Mouse (Mus musculus): ENCODE measurements at regions not wholly inside any gene's neighbourhood (a gene's known extent, or its start where the extent isn't known, plus 50 kb on each side); places are given as distances from the start of the nearest gene placed in this dataset.
"Not testable (repeated sequence)": the region's sequence is repeated elsewhere in the genome, so short reads cannot be mapped to it uniquely, and the experiment has no call there.

DNA sequence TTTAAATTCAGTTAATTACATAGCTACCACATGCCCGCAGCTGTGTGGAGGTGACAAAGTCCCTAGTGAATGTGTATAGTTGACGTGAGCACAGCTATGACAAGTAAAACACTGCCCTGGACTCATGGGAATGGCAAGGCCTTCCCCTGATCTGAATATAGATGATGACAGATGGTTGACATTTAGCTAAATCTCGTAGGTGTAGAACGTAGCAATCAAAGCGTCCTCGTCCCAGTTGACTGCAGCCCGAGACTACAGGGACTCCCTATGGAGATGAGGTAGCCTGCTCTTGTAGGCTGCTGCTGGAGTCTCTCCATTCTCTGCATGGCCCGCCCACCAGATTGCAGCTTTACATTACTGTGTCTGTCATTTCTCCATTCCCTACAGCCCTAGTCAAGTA is 107.0 kb upstream of the Slc1a3 start:
- Histone ChIP-seq H3K27me3 (no peaks in the 10 kb centered on the region), H3K9me3 (no peaks in the 10 kb centered on the region), H3K4me2 (replicated peaks) (no peak overlapping the region), H3K36me3 (no peaks in the 10 kb centered on the region), H3K4me1 (peaks cover 26% of the 10 kb centered on the region; the same call in 1 of the 2 replicates), H3K27ac (replicated peaks) (no peak overlapping the region), H3K4me3 (no peak overlapping the region), H3K9ac (replicated peaks) (no peak overlapping the region)
- no peak for ATAC-seq (replicated peaks)
- WGBS = 67% methylated on average over 8 of the region's 8 CpGs

DNA sequence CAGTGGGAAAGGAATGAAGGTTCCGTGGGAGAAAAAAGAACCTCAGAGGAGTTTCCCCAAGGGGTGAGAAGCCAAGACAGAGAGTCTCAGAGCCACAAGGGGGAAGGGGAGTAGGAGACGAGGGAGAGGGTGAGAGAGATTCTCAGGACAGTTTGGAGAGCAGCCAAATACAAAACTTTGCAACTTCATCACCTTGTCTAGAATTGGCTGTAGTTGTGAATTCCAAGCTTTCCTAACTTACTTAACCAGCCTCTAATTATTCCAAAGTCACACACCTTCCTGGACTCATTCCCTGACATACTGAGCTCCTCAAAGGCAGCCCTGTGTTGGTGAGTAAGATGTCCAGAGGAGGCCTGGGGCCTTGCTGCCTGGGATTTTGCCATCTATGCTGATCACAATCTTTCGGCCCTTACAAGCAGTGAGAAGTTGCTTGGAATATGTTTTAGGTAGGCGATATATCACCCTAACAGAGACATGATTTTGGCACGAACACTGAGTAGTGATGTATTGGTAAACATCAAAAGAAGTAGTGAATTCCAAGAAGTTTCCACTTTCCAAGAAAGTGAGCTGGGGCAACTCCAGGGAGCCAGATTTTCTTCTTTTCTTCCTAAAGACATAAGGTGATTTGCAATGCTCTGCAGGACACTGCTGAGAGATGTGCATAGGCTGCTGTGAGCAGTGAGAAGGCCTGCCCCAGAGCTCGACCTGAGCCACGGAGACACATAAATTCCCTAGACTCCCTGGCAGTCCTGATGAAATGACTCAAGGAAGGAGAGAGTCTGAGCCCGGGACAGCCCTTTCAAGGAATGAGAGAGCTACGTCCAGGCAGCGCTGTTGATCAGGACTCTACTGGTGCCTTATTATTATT is 106.2 kb upstream of the Slc1a3 start:
- 52% methylated on average over 10 of the region's 10 CpGs for WGBS

DNA sequence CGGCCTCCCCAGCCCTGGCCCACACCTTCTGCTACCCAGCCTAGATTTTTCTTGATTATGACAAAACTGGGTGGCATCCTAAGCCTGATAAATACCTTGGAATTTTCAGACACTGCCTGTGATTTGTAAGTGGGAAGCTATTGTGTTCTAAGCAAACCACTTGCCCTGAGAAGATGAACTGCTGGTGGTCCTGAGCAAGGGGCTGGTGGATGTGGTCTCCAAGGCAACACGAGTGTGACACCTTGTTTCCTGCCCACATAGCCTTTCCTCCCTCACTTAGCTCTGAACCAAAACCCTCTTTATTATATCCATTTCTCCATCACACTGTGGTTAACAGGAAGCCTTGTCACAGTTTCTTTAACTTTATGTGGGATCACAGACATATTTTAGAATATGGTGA is 105.4 kb upstream of the Slc1a3 start:
- H3K9ac ChIP-seq (replicated peaks) = no peak overlapping the region
- ATAC-seq (replicated peaks) = no peak; the same call in 1 of the 2 replicates
- no peak overlapping the region for H3K4me3 ChIP-seq
- H3K9me3 ChIP-seq = no peaks in the 10 kb centered on the region
- H3K4me1 ChIP-seq = peaks cover 26% of the 10 kb centered on the region; the same call in 1 of the 2 replicates
- H3K27me3 ChIP-seq = no peaks in the 10 kb centered on the region
- WGBS = 13% methylated on average over 2 of the region's 2 CpGs
- H3K36me3 ChIP-seq = no peaks in the 10 kb centered on the region
- H3K4me2 ChIP-seq (replicated peaks) = no peak overlapping the region
- H3K27ac ChIP-seq (replicated peaks) = peak overlapping the region; percentile 69

More for the DNA sequence above, 106.2 kb upstream of the Slc1a3 start:
- Histone ChIP-seq H3K9me3 (no peaks in the 10 kb centered on the region), H3K27me3 (no peaks in the 10 kb centered on the region), H3K4me3 (no peak overlapping the region), H3K9ac (replicated peaks) (no peak overlapping the region), H3K4me2 (replicated peaks) (no peak overlapping the region), H3K27ac (replicated peaks) (peak overlapping the region; percentile 69), H3K36me3 (no peaks in the 10 kb centered on the region), H3K4me1 (peaks cover 26% of the 10 kb centered on the region; the same call in 1 of the 2 replicates)
- ATAC-seq (replicated peaks) = peak; percentile 63; the same call in 1 of the 2 replicates

DNA sequence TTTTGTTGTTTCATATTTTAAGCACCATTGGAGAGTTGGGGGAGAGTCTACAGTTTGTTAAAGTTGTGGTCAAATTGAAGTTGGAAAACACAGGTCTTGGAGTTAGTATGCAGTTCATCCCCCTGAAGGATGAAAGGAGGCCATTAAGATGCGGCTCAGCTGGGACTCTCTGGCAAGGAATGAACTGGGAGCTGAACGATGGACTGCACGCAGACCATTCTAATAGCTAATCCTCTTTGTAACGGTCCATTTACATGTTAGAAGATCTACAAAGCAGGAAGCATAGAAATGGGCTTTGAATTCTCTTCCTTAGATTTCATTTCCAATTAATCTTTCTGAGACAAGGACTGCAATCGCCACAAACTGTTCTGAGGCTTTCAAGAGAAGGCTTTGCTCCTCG is 104.7 kb upstream of the Slc1a3 start:
- no peak overlapping the region for H3K4me2 ChIP-seq (replicated peaks)
- 5% methylated on average over 6 of the region's 6 CpGs for WGBS
- H3K9me3 ChIP-seq = no peaks in the 10 kb centered on the region
- ATAC-seq (replicated peaks) = peak; percentile 79
- no peak overlapping the region for H3K9ac ChIP-seq (replicated peaks)
- H3K4me1 ChIP-seq = peaks cover 26% of the 10 kb centered on the region; the same call in 1 of the 2 replicates
- peak overlapping the region; percentile 69; the same call in 1 of the 2 replicates for H3K27ac ChIP-seq (replicated peaks)
- no peak overlapping the region for H3K4me3 ChIP-seq
- no peaks in the 10 kb centered on the region for H3K27me3 ChIP-seq
- no peaks in the 10 kb centered on the region for H3K36me3 ChIP-seq

DNA sequence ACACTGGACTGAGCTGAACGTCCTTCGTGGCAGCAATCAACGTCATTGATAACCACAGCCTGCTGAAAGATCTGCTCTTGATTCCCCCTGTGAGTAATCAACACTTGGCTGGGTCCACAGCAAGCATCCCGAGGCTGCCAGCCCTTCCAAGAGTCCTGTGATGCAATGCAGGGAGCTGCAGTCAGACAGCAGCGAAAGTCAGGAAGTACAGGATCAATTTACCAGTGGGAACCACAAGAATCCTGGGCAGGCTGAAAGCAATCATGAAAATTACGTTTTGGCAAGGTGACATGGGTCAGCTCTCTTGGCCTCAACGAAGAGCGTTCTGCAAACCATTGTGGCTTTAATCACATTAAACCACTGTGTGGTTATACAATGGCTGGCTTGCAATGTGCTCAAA is 95.8 kb upstream of the Slc1a3 start:
- WGBS = 65% methylated on average over 8 of the region's 8 CpGs
- Histone ChIP-seq H3K4me3 (no peak overlapping the region), H3K27ac (replicated peaks) (no peak overlapping the region), H3K27me3 (no peaks in the 10 kb centered on the region), H3K9ac (replicated peaks) (no peak overlapping the region), H3K4me2 (replicated peaks) (no peak overlapping the region), H3K4me1 (no peaks in the 10 kb centered on the region), H3K9me3 (no peaks in the 10 kb centered on the region), H3K36me3 (no peaks in the 10 kb centered on the region)
- ATAC-seq (replicated peaks) = no peak

DNA sequence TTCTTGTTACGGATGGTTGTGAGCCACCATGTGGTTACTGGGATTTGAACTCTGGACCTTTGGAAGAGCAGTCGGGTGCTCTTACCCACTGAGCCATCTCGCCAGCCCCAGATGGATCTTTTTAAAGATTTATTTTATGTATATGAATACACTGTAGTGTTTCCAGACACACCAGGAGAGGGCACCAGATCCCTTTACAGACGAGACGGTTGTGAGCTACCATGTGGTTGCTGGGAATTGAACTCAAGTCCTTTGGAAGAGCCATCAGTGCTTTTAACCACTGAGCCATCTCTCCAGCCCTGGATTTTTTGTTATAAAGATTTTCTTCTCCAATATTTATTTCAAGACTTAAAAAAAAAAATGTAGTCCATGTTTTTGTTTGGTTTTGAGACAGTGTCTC is 95.0 kb upstream of the Slc1a3 start:
- H3K4me1 ChIP-seq; H3K4me2 ChIP-seq (replicated peaks); H3K9ac ChIP-seq (replicated peaks); H3K27ac ChIP-seq (replicated peaks); H3K4me3 ChIP-seq; H3K27me3 ChIP-seq; H3K36me3 ChIP-seq; ATAC-seq (replicated peaks); H3K9me3 ChIP-seq: not testable (repeated sequence)
- 98% methylated on average over 5 of the region's 5 CpGs for WGBS

DNA sequence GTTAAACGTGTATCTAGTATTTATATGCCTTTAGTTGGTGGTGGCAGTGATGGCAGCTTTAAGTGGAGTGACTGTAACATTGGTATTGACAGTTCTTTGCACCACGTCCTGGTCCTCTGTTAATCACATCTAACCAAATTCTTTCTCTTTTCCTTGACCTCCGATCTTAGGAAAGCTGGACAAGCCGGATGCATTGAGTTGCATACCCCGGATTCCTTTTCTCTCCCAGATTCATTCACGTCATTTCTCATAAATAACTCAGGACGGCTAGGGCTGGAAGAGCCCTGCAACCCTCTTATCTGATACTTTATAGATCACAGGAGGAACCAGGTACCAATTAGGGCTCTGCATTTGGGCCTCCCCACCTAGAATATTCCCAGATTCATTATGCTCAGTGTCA is 91.5 kb upstream of the Slc1a3 start:
- Histone ChIP-seq H3K27me3 (no peaks in the 10 kb centered on the region), H3K9me3 (no peaks in the 10 kb centered on the region), H3K36me3 (no peaks in the 10 kb centered on the region), H3K4me2 (replicated peaks) (no peak overlapping the region), H3K9ac (replicated peaks) (no peak overlapping the region), H3K27ac (replicated peaks) (no peak overlapping the region), H3K4me1 (no peaks in the 10 kb centered on the region), H3K4me3 (no peak overlapping the region)
- ATAC-seq (replicated peaks) = no peak
- WGBS = 80% methylated on average over 7 of the region's 7 CpGs

DNA sequence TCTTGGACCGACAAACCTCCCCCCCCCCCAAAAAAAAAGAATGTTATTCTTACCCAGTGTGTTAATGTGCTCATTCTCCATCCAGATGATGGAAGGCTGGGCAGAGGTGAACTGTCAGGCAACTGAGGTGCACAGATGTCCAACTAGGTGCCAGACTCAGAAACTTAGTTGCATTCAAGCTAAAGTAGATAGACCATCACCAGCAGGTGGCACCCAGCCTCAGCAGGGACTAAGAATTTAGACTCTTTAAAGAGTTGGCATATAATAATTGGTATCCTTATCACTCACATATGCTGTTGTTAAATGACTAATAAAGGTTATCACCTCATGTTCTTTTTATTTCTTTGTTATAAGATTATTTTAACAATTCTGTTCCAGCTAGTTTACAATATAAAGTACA is 86.5 kb upstream of the Slc1a3 start:
- ATAC-seq (replicated peaks) = no peak
- Histone ChIP-seq H3K4me3 (no peak overlapping the region), H3K4me1 (no peaks in the 10 kb centered on the region; the same call in 1 of the 2 replicates), H3K9ac (replicated peaks) (no peak overlapping the region), H3K27ac (replicated peaks) (no peak overlapping the region), H3K4me2 (replicated peaks) (no peak overlapping the region), H3K27me3 (no peaks in the 10 kb centered on the region), H3K36me3 (no peaks in the 10 kb centered on the region), H3K9me3 (no peaks in the 10 kb centered on the region)
- 100% methylated on average over 1 of the region's 1 CpGs for whole genome bisulfite sequencing

DNA sequence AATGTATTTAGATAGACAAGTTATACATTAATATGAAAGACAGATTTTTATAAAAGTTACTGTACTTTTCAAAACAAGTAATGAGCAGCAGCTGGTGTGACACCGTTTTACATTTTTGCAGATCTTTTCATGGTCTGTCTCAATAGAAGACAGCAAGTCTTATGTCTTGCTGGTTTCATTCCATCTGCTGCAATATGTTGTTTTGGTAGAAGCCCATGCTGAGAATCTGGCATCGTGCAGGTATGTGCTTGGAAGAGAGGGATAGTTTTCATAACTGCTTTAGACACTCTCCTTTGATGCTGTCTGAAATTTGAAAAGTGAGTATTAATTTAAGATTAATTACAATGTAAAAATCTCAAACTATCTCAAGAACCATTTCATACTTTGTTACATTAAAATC is 81.5 kb upstream of the Slc1a3 start:
- Histone ChIP-seq H3K27ac (replicated peaks) (no peak overlapping the region), H3K4me2 (replicated peaks) (no peak overlapping the region), H3K4me1 (peaks cover 13% of the 10 kb centered on the region), H3K36me3 (no peaks in the 10 kb centered on the region), H3K9me3 (no peaks in the 10 kb centered on the region), H3K4me3 (no peak overlapping the region), H3K9ac (replicated peaks) (no peak overlapping the region), H3K27me3 (no peaks in the 10 kb centered on the region)
- WGBS = 60% methylated on average over 2 of the region's 2 CpGs
- ATAC-seq (replicated peaks) = peak; percentile 79

DNA sequence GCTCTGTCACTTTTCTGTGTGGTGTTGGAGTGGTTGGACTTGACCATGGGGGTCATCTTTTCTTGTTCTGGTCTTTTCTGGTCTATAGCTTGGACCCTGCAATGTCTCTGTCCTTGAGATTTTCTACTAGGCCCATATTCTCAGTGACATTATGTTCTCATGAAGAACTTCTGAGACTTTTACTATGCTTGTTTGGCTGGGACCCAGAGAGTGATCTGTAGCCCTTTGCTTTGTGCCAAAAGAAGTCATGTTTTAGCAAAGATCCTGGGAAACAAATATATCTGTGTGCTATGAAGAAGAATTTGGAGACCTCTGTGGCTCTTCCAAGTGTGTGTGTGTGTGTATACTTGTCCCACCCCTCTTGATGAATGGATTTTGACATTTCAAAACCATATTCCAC is 79.4 kb upstream of the Slc1a3 start:
- Histone ChIP-seq H3K27me3 (no peaks in the 10 kb centered on the region), H3K27ac (replicated peaks) (no peak overlapping the region), H3K4me3 (no peak overlapping the region), H3K9ac (replicated peaks) (no peak overlapping the region), H3K36me3 (no peaks in the 10 kb centered on the region), H3K4me2 (replicated peaks) (no peak overlapping the region), H3K9me3 (no peaks in the 10 kb centered on the region), H3K4me1 (peaks cover 22% of the 10 kb centered on the region)
- no peak for ATAC-seq (replicated peaks)

DNA sequence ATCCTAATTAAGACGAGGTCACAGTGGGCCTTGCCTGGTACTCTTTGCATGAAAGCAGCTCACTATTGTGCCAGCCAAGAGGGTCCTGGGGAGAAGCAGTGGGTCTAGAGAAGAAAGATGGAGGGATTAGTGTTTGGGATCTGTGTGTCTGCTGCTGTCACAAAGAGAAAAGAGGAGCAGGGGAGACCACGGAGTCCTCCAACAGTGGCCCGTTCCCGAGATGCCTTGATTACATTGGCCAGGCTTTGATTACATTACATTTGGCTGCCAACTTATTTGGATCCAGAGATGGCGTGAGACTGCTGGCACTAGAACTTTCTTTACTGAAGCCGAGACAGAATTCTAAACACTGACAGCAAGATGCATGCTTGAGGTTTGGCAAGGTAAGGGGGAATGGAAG is 78.4 kb upstream of the Slc1a3 start:
- no peaks in the 10 kb centered on the region for H3K9me3 ChIP-seq
- peaks cover 22% of the 10 kb centered on the region for H3K4me1 ChIP-seq
- ATAC-seq (replicated peaks) = peak; percentile 32
- WGBS = 16% methylated on average over 6 of the region's 6 CpGs
- H3K4me3 ChIP-seq = no peak overlapping the region
- H3K36me3 ChIP-seq = no peaks in the 10 kb centered on the region
- 0 out of 2 replicates have a peak overlapping the region, but pooled peaks have one; percentile 37 for H3K27ac ChIP-seq (replicated peaks)
- H3K27me3 ChIP-seq = no peaks in the 10 kb centered on the region
- no peak overlapping the region for H3K9ac ChIP-seq (replicated peaks)
- no peak overlapping the region for H3K4me2 ChIP-seq (replicated peaks)

DNA sequence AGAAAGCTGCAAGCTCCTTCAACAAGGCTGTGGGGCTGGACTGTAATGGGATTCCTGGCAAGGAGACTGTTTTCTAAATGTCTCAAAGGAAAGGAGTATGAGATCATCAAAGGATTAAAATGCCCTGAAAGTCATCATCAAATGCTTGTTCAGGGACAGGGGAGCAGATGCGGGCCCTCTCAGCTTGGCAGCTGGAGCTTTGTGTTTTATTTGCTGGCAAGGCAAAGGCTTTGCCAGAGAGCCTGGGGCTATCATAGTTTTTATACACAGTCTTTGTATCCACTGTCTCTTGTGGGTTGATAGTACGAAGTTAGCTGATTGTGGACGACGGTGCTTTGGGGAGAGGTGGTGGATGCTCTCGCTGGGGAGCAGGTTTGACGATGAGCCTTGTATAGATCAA is 75.0 kb upstream of the Slc1a3 start:
- WGBS = 27% methylated on average over 6 of the region's 6 CpGs
- peak; percentile 30 for ATAC-seq (replicated peaks)
- Histone ChIP-seq H3K27me3 (no peaks in the 10 kb centered on the region), H3K4me2 (replicated peaks) (no peak overlapping the region), H3K9ac (replicated peaks) (no peak overlapping the region), H3K27ac (replicated peaks) (peak overlapping the region; percentile 62), H3K9me3 (no peaks in the 10 kb centered on the region), H3K4me3 (no peak overlapping the region), H3K4me1 (peaks cover 31% of the 10 kb centered on the region), H3K36me3 (no peaks in the 10 kb centered on the region)

DNA sequence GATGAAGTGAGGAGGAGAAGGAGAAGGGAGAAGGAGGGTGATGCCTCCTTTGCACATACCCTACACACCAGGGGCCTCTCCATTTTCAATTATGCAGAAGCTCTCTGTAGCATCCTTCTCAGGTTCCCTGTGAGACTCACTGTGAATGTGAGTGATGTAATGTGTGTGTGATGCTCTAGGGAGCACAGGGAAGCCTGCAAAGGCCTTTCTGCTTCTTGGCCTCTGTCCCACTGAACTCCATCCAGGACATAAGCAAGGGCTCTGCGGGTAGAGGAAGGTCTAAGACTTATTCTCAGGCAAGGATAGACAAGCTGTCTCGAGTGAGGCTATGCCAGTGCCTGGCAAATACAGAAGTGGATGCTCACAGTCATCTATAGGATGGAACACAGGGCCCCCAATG is 73.0 kb upstream of the Slc1a3 start:
- Histone ChIP-seq H3K9me3 (no peaks in the 10 kb centered on the region), H3K4me2 (replicated peaks) (no peak overlapping the region), H3K4me1 (peaks cover 26% of the 10 kb centered on the region), H3K9ac (replicated peaks) (no peak overlapping the region), H3K27me3 (no peaks in the 10 kb centered on the region), H3K4me3 (no peak overlapping the region), H3K36me3 (no peaks in the 10 kb centered on the region), H3K27ac (replicated peaks) (peak overlapping the region; percentile 34; the same call in 1 of the 2 replicates)
- ATAC-seq (replicated peaks) = no peak
- WGBS = 70% methylated on average over 2 of the region's 2 CpGs
